Mouse (Mus musculus) ES-E14 (cell line): ENCODE data around the gene Kif18a.

Source experiments
- HCFC1 ChIP-seq: IDR thresholded peaks from 2 replicates; pipeline ENCODE4 v1.6.1; 2012; ENCODE audit warnings: low read length, inconsistent platforms, borderline replicate concordance; ENCODE audit not compliant: insufficient read depth
- ZC3H11A ChIP-seq: IDR thresholded peaks from 2 replicates; pipeline ENCODE4 v1.6.1; 2012; ENCODE audit warnings: low read depth, mild to moderate bottlenecking, inconsistent platforms, low read length, borderline replicate concordance

DNA sequence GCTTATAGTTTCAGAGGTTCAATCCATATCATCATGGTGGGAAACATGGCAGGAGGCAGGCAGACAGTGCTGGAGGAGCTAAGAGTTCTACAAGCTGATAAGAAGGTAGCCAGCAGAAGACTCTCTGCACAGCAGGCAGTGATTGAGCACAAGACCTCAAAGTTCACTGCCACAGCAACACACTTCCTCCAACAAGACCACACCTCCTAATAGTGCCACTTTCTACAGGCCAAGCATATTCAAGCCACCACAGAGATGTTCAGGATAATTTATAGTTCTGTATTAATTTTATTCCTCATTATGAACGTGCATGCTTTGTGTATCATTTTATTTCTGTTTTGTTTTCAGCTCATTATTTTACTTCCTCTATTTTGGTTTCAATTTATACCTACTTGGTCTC lies 85.4 kb downstream of the Kif18a start:
- TF ChIP-seq ZC3H11A = no peak
- no peak for TF ChIP-seq HCFC1
